Mouse (Mus musculus) Patski (cell line): ENCODE measurements around the gene Slc26a10. TPM values are rescaled to one million over a fixed set of nuclear protein-coding genes. Genes with fewer than 3 reads are reported as not detected.
"Not testable (repeated sequence)": the region's sequence is repeated elsewhere in the genome, so short reads cannot be mapped to it uniquely, and the experiment has no call there.

Source experiments
- ATAC-seq: fragments of 100-300 bp; one replicate; pipeline ENCODE4 v1.8.0; 2021
- CTCF ChIA-PET: fragments of 350-600 bp; sonication (Branson Sonifier 250); formaldehyde crosslinking; loops from one replicate; lab custom pipeline; 2022; ENCODE audit warnings: inconsistent platforms; lab: Charles Lee
- POLR2A ChIA-PET: fragments of 350-600 bp; sonication (Branson Sonifier 250); formaldehyde crosslinking; loops from one replicate; lab custom pipeline; 2022; ENCODE audit warnings: antibody characterized with exemption, inconsistent platforms; lab: Charles Lee
- DNase-seq: peaks from one replicate; pipeline ENCODE4 v3.0.0-alpha.2; 2011; ENCODE audit warnings: low read depth, low spot score
- H3K27me3 ChIP-seq: fragments of 371-371 bp; one replicate; pipeline ENCODE4 v1.5.1; 2021
- CTCF ChIP-seq: fragments of 100-300 bp; IDR thresholded peaks from one replicate; pipeline ENCODE4 v1.5.1; 2021
- in situ Hi-C: fragments of 300-500 bp; cut with MboI; formaldehyde crosslinking; loops from 3 replicates; pipeline ENCODE4 v1.11.1; 2018; ENCODE audit warnings: low pct_unique_long_range_greater_than_20kb, mixed read lengths
- polyA plus RNA-seq: library from polyadenylated mRNA; unstranded; gene quantifications from one replicate; pipeline ENCODE4 v1.2.3, GENCODE M21; 2021

Gene Slc26a10
- polyA plus RNA-seq, 1 experiment from 2014 or later, result 0.85 TPM

DNA sequence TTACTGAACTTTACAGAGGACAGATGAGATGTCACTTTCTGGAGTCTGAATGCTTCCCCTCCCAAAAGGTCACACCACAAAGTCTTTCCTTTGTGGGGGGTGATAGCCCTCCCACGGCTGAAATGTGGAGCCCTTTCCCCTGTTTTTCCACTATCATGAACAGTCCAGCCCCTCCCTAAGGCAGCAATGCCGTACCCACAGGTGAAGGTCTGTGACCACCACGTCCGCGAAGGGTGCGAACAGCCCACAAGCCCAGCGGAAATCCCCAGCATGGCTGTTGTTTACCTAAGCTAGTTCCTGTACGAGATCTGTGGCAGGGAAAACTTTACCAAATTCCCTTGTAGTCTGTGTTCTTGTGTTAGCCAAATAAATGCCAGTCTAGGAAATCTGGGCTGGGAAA, 38.9 kb downstream of the Slc26a10 start:
- in situ Hi-C loops, result no loop called here
- CTCF ChIA-PET, result interaction anchor here (1.0 to 2.5 kb wide), 2 partner anchors 8 to 19 kb away, joined by 3 to 8 read pairs; no protein-coding TSS in a partner anchor
- POLR2A ChIA-PET, result interaction anchor here (0.6 kb wide), 1 partner anchor 24 kb away, joined by 3 read pairs; the partner anchor contains the start of gene B4galnt1
- DNase-seq, result no peak
- no peaks in the 10 kb centered on the region for H3K27me3 ChIP-seq
- no peak for ATAC-seq
- no peak for TF ChIP-seq CTCF

DNA sequence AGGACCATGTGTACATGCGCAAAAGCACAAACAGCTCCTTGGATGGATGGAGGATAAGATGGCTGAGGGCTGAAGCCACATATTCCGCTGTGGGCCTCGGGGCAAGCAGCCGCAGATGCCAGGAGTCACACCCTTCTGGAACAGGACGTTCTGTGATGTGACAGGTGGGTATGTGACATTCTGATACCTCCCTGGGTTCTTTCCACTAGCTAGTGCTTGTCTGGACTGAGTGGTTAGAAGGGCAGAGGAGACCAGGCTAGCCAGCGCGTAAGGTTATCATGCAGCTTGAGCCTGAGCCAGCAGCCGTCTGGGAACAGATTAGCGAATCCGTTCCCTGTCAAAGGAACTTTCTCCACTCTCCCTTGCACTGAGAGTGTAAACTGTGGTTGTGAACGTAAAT, 39.5 kb downstream of the Slc26a10 start:
- ChIA-PET CTCF (interaction anchor here (1.0 kb wide), 1 partner anchor 18 kb away, joined by 3 read pairs; no protein-coding TSS in a partner anchor), POLR2A (interaction anchor here (0.6 kb wide), 1 partner anchor 24 kb away, joined by 3 read pairs; the partner anchor contains the start of gene B4galnt1)
- in situ Hi-C loops, result no loop called here
- no peaks in the 10 kb centered on the region for H3K27me3 ChIP-seq
- TF ChIP-seq CTCF, result no peak
- DNase-seq (no peak), ATAC-seq (no peak)

DNA sequence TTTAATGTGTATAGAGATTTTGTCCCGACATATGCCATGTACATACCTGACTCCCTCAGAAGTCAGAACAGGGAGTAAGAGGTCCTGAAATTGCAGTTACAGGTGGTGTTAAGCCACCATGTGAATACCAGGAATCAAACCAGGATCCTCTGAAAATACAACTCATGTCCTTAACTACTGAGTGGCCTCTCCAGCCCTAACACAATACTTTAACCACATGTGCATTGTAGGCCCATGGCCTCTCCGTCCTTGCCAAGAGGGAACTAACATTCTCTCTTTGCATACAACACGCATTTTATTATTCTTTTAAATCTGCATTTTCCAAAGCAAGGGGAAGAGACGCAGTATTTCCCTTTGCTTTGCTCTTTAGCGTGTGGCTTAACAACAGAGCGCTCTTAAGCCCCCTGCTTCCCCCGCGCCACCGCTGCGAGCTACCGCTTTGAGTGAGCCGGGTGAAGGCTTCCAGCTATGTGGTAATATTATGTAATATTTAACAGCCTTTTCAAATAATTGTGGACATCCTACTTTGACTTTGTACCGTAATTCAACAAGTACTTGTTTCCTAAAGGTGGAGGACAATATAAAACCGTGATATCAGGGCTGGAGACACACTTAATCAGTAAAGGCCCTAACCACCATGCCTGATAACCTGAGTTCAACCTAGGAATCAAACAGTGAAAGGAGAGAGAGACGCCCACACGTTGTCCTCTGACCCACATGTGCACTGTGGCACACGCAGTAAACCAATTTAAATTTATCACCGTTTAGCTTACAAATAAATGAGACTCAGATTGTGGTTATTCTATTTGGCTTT, 41.9 kb downstream of the Slc26a10 start:
- DNase-seq (no peak), ATAC-seq (no peak)
- ChIA-PET POLR2A (no interaction called here), CTCF (no interaction called here)
- H3K27me3 ChIP-seq, result no peaks in the 10 kb centered on the region
- TF ChIP-seq CTCF, result no peak
- in situ Hi-C loops, result no loop called here

DNA sequence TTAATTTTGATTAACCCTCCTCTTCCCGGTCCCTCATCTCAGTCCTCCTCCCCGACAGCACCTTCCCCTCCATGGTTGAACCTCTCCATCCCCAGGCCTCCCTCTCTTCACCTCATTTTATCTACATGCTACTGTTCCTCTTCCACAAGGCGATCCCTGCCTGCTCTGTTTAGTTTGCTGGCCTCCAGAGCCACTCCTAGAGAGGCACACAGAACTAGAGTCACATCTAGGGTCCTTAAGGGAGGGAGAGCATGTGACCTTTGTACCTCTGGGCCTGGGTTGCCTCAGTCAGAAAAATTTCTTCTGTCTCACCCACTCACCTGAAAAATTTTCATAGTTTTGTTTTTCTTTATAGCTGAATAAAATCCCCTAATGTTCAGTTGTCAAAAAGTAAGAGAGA, 42.5 kb downstream of the Slc26a10 start:
- in situ Hi-C loops, result no loop called here
- no peak for TF ChIP-seq CTCF
- DNase-seq (no peak), ATAC-seq (no peak)
- POLR2A ChIA-PET, result no interaction called here
- H3K27me3 ChIP-seq, result no peaks in the 10 kb centered on the region
- CTCF ChIA-PET, result no interaction called here

DNA sequence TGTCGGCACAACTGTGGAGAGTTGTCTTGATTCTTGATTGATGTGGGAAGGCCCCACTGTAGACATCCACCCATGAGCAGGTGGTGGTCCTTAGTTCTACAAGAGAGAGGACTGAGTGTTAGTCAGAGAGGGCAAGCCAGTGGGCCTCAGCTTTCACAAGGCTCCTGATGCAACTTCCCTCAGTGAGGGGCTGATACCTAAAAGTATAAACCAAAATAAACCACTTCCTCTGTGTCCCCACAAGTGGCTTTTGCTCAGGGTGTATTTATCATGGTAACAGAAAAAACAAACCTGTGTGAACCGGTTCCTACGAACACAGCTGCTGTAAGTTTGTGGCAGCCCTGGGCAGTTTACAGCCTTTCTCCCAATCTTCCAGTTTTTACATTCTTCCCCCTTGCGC, 43.9 kb downstream of the Slc26a10 start:
- ChIA-PET POLR2A (no interaction called here), CTCF (no interaction called here)
- in situ Hi-C loops, result no loop called here
- DNase-seq (no peak), ATAC-seq (no peak)
- TF ChIP-seq CTCF, result no peak
- no peaks in the 10 kb centered on the region for H3K27me3 ChIP-seq

DNA sequence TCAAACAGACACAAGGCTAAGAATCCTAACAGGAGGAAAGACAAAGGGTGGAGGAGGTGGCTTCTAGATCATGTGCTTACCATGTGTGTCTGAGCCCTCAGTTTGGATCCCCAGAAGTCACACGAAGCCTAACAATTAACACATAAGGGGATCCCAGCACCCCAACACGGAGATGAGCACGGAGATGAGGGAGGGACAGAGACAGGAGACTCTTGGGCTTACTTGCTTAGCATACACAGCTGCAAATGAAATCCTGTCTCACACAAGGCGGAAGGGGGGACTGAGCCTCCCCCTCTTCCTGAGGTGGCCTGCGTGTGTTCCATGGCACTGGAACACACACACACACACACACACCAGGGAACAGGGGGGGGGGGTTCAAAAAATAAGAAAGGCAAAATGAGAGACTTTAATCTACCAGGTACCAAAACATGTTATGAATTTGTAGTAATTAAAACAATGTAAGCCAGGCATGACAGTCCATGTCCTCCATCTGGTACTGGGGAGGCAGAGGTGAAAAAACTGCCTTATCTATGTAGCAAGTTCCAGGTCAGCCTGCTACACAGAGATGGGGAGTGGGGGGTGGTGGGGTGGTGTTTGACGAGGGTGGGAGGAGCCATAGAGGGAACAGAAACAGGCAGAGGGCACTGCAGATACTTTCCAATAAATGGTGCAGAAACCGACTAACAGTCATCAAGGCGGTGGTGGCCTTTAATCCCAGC, 45.2 kb downstream of the Slc26a10 start:
- H3K27me3 ChIP-seq, result no peaks in the 10 kb centered on the region
- TF ChIP-seq CTCF, result no peak
- in situ Hi-C loops, result no loop called here
- ATAC-seq, result no peak
- ChIA-PET CTCF (interaction anchor here (1.6 to 4.7 kb wide), 6 partner anchors 11 to 93 kb away, joined by 4 to 24 read pairs (median 8); no protein-coding TSS in a partner anchor), POLR2A (no interaction called here)
- no peak for DNase-seq

DNA sequence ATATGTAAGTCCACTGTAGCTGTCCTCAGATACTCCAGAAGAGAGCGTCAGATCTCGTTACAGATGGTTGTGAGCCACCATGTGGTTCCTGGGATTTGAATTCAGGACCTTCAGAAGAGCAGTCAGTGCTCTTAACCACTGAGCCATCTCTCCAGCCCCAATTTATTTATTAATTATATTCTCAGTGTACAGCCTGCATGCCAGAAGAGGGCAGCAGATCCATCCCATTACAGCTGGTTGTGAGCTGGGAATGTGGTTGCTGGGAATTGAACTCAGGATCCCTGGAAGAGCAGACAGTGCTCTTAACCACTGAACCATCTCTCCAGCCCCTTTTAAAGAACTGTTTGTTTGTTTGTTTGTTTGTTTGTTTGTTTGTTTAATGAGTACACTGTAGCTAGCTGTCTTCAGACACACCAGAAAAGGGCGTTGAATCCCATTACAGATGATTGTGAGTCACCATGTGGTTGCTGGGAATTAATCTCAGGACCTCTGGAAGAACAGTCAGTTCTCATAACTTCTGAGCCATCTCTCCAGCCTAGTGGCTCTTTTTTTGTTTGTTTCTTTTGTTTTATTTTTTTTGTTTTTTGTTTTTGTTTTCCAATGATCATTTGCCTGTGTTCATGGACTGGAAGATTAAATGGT, 45.9 kb downstream of the Slc26a10 start:
- CTCF ChIA-PET, result interaction anchor here (0.7 to 4.7 kb wide), 8 partner anchors 11 to 94 kb away, joined by 3 to 24 read pairs (median 5); no protein-coding TSS in a partner anchor
- peak; percentile 44 for ATAC-seq
- H3K27me3 ChIP-seq, DNase-seq, in situ Hi-C loops, POLR2A ChIA-PET: not testable (repeated sequence)
- peak; percentile 83 for TF ChIP-seq CTCF

DNA sequence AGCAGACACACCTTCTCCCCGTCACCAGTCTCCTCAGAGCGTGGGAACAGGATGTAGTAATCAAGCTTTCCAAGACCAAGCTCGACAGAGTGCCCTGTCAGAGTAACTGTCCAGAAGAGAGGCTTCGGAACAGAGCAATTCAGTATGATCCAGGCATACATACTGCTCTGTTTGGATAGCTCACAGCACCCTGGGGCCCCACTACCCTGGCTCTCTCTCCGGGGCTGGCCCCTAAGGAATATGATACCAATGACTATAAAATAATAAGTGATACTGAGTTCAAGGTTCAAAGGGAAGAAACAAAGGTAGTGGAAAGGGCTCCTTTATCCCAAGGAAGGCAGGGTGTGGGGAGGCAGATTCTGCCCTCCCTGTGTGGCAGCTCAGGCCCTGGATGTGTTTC, 48.0 kb downstream of the Slc26a10 start:
- no peaks in the 10 kb centered on the region for H3K27me3 ChIP-seq
- in situ Hi-C loops, result no loop called here
- ATAC-seq, result no peak
- CTCF ChIA-PET, result interaction anchor here (2.0 to 4.7 kb wide), 2 partner anchors 10 to 39 kb away, joined by 8 to 24 read pairs; no protein-coding TSS in a partner anchor
- POLR2A ChIA-PET, result interaction anchor here (0.9 kb wide), 1 partner anchor 32 kb away, joined by 4 read pairs; the partner anchor contains the start of gene B4galnt1
- DNase-seq, result no peak
- no peak for TF ChIP-seq CTCF

DNA sequence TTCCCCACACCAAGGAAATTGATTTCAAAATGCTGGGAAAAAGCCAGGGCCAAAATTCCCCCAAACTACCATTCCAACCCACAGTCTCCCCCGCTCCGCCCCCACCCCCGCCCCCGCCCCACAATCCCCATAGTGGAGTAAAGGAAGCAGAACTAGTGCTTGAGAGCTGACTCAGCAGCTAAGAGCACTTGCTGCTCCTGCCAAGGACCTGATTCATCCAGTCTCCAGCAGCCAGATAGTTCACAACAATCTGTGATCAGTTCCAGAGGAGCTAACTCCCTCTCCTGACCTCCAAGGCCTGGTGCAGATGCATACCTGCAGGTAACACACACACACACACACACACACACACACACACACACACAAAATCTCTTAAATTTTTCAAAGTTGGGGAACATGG, 51.0 kb downstream of the Slc26a10 start:
- in situ Hi-C loops, result loop anchor here (5.0 kb wide), 2 partner anchors 43 to 98 kb away; no protein-coding TSS in a partner anchor
- DNase-seq (no peak), ATAC-seq (no peak)
- CTCF ChIA-PET, result interaction anchor here (1.6 kb wide), 1 partner anchor 41 kb away, joined by 5 read pairs; no protein-coding TSS in a partner anchor
- no peaks in the 10 kb centered on the region for H3K27me3 ChIP-seq
- POLR2A ChIA-PET, result interaction anchor here (0.6 kb wide), 1 partner anchor 78 kb away, joined by 4 read pairs; no protein-coding TSS in a partner anchor
- no peak for TF ChIP-seq CTCF
